Mouse (Mus musculus): ENCODE data around the gene Shisal2b.

- peak; percentile 33; the same call in 1 of the 2 replicates for TF ChIP-seq CTCF (IDR thresholded peaks at IDR 0.05; ENCODE audit: low read depth)
- no peak for TF ChIP-seq EP300 (IDR thresholded peaks at IDR 0.05; ENCODE audit: low read depth)
Observed at GRCm38 (mm10) chr13:104805681-104806080, 58.0 kb downstream of the Shisal2b start.

Measured in liver, embryonic 14.5 days (tissue).